Mouse (Mus musculus): ENCODE data around the gene Mki67.

Mki67 gene

DNA sequence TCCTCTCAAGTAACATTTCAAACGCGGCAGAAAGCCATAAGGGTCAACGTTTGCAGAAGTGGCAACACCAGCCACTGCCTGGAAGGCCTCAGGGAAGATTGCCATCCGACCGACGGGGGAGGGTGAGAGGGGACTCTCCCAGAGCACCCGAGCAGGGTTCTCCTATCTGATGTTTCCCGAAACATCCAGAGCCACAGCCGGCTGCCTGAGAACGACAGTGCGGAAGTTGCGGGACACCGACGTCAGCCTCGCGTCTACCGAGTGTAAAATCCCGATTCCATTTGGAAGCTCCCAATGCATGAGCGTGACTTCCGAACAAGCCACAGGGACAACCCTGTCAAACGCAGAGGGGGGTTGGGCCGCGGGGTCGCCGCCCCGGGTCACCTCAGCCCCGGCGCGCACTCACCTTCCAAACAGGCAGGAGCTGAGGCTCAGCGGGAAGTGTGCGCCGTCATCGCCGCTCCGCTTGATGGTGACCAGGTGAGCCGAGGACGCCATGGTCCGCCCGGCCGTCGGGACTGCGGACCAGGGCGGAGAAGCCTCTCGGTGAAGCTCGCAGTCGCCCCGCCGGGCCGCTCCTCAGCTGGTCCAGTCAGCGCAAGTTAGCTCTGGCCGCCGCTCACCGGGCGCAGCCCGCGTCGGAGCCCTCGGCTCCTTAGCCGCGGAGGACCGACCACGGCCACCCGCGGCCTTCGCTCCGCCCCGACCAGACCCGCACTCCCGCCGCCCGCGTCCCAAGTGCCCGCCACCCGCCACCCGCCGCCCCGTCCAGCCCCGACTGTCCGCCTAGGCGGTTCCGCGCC lies at the start of gene Mki67:
Gene Mki67 (minus strand): TSS at position 720 of the 803 bp plus-strand sequence.
- no peak for DNase-seq (ENCODE audit: extremely low spot score, low spot score)

DNA sequence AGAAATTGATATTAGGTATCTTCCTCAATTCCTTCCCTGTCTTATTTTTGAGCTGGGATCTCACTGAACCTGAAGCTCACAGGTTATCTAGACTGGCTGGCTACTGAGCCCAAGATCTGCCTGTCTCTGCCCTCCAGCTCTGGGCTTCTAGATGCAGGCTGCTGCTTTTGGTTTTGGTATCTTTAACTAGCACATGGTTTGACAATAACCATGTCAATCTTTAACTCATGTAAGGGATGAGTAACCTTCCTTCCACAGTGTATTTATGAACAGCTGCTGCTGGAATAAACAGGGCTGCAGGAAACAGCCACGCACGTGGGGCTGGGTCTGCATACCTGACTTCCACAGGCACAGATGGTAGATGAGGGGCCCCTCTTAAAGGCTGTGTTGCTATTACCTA lies 47.1 kb upstream of the Mki67 start:
- no peak for DNase-seq (ENCODE audit: extremely low spot score, low spot score)

DNA sequence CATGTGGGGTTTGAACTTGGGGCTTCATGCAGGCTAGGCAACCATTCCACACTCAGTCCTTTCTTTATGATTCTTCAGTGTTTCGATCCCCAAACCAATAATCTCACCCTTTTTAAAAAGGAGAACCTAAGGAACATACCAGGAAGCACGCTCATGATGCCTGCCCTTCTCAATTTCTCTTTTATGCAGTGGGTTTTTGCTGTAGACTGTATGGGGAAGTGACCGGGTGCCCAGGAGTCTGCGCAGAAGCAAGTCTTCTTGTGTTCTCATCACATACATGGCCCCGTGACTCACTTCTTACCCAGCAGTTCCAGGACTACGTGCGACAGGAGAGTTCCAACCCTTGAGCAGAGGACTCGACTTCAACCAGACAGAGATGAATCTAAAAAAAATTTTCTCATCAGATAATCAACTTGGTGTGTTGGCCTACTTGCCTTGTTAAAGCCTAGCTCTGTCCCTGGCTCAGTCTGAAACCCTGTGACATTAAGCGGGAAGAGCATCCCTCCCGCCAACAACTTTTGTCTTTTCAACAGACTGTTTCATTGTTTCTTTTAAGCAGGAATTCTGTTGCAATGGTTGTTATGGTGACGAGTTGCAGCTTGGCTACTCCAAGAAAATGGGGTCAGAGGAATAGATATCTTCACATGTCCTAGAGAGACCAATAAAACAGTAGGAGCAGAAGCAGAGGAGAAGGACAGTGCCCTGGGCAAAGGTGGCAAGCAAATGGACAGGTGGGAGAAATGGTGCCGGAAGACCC lies 42.8 kb upstream of the Mki67 start:
- DNase-seq (ENCODE audit: extremely low spot score, low spot score): no peak

DNA sequence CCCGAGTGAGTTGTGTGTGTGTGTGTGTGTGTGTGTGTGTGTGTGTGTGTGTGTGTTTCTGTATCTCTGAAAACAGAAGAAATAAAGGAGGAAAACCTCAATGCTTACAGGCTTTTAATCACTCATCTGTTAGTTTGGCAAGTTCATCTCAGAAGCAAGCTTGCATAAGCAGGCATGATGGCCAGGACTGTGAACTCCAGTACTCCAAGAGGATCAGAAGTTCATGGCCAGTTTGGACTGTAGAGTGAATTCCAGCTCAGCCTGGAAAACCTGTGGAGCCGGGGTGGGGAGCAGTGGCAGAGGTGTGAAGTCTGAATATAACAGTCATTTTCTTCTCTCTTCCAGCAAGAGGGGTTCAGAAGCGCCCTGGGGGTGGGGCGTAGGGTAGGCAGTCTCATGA lies 42.0 kb upstream of the Mki67 start:
- DNase-seq (ENCODE audit: extremely low spot score, low spot score): no peak

DNA sequence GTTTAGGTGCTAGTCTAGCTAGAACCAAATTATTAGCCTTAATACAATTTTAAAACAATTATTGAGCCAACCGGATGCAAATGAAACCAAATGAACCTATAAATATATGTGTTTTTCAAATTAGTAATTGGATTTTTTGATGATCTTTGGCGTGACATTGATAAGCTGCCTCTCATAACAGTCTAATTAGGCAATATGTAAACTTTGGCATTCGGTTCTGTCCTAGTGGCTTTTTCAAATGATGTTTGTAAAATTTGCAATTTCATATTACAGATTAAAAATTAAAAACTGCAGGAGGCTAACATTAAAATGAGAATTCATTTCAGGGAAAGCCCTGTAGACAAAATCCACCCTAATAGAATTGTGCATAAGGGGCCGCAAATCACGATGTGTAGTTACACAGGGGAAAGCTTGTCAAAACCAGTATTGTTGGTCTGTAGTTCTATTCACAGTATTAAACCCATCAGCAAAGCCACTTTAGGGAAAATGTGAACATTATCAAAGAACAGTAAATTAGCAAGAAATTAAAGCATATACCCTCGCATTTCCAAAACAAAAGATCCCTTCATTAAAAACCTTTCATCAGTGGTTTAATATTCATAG lies 40.9 kb upstream of the Mki67 start:
- no peak for DNase-seq (ENCODE audit: extremely low spot score, low spot score)

DNA sequence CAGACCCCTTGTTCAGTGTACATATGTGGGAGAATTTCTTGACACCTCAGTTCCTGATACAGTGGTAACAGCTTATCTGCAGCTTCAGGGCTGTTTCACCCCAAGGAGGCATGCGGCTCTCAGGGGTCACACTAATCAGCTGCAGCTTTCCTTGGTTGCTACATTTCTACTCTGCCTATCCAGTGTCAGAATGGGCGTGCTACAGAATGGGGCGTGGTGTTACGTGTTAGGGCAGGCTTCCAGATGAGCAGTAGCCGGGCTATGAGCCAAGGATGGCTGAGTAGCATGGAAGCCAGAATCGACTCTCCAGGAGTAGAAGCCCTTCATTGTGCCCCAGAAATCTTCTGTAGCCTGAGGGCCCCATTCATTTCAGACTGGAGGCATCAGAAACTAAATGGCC lies 32.8 kb upstream of the Mki67 start:
- no peak for DNase-seq (ENCODE audit: extremely low spot score, low spot score)

DNA sequence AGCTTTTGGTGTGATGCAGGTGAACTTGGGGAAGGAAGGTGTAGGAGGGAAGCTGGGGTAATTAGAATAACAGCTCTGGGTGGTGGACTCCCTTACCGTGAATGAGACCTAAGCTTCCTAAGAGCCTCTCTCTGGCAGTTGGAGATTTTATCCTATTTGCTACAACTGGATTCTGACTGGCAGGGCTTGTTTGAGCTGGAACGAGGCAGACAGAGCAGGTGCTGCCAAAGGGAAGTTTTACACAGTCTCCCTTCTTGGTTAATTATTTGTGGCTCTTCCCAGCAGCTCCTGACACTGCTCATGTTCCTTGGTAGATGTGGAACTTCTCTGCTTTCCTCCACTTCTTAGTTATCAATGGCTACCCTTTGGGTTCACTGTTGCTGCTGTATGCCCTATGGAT lies 30.9 kb upstream of the Mki67 start:
- DNase-seq (ENCODE audit: extremely low spot score, low spot score): no peak

DNA sequence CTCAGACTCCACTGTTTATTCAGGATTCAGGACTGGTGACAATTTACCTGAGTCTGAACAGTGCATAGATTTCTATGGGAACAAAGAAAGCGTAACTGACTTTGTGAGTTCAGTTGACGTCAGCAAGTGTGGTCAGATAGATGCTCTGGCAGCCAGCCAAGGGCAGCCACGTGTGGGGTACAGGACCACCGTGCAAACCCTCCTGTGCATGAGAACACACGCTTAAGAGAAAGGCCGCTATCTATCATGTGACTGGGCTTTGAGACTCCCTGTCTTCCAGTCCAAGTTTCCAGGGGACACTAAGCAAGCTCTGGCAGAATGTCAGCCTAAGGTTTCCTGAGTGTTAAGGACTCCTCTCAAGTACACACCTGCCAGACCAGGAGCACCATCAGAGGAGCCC lies 30.4 kb upstream of the Mki67 start:
- no peak for DNase-seq (ENCODE audit: extremely low spot score, low spot score)

DNA sequence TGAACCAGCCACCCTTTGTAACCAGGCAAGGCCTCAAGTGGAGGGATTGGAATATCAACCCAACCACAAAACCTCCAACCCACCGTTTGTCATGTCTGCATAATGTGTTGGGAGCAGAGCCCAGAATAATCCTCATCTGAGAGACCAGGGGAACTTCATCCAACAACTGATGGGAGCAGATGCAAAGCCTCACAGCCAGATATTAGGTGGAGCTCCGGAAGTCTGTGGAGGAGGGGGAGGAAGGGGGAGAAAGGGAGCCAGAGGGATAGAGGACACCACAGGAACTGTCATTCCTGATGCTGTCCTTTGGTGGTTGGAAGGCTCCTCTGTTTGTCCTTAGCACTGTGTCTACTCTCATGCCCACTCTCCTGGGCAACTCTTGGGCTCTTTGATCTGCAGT lies 28.9 kb upstream of the Mki67 start:
- no peak for DNase-seq (ENCODE audit: extremely low spot score, low spot score)

DNA sequence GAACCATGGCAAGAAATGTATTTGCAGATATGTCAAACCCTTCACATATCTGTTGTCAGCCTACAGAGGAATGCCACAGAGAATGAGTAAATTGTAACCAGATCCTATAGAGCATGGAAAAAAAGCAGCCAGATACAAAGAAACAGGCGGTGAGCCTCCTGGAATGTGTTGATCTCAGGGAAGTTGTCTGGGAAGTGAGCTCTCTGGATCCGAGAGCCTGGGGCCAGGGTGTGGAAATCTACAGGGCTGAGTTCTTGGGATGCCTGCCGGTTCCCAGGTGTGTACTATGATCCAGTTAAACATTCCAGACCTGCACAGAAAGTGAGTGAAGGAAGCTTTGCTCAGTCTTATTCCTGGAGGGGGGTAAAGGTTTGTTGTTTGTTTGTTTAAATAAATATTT lies 24.3 kb upstream of the Mki67 start:
- DNase-seq (ENCODE audit: extremely low spot score, low spot score): no peak

DNA sequence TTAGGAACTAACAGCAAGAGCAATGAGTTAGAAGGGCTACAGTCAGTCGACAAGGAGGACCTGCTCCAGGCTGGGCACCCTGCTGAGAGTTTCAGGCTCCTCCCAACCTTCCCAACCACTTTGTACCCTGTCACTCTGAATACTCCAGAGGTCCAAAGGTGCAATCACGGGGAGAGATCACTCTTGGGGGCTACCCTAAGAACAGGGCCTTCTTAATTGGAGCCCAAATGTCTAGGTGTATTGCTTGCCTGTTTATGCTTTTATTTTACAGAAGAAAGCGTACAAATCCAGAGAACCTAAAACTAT lies 20.4 kb upstream of the Mki67 start:
- DNase-seq (ENCODE audit: extremely low spot score, low spot score): no peak

DNA sequence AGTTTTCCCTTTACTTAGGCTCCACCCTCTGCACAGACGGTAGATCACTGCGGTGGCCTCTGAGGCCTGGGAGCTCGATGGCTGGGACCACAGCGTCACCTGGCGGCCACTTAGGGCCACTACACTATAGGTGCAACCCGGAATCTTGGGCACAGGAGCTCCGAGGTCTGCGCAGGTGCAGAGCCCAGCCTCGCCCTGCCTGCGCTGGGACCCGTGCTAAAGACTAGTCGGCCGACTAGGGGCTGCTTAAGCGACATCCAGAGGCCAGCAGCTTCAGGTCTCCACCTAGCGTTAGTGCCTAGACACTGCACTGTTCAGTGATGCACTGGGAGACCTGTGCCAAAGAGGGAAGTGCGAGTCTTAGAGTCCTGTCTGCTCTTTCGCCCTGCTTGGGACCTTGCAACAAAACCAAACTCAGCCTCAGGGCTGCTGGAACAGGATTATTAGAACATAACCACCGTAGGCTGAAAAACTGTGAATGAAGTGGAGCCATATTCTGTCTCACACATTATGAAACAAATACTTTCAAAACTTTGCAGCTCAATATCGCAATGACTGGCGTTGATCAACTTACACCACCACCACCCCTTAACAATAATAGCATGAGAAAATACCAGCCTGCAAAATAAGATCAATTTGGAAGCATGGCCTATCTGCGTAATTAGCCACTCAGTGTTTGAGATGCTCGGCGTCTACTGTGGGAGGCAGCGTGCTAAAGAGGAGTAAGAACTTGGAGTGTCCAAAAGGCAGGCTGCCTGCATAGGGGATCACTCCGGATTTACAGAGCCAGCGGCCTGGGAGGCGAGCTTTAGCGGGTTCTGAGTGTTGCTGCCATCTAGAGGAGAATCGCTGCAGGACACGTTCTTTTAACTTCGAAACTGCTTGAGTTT lies 19.8 kb upstream of the Mki67 start:
- DNase-seq (ENCODE audit: extremely low spot score, low spot score): peak; percentile 83

DNA sequence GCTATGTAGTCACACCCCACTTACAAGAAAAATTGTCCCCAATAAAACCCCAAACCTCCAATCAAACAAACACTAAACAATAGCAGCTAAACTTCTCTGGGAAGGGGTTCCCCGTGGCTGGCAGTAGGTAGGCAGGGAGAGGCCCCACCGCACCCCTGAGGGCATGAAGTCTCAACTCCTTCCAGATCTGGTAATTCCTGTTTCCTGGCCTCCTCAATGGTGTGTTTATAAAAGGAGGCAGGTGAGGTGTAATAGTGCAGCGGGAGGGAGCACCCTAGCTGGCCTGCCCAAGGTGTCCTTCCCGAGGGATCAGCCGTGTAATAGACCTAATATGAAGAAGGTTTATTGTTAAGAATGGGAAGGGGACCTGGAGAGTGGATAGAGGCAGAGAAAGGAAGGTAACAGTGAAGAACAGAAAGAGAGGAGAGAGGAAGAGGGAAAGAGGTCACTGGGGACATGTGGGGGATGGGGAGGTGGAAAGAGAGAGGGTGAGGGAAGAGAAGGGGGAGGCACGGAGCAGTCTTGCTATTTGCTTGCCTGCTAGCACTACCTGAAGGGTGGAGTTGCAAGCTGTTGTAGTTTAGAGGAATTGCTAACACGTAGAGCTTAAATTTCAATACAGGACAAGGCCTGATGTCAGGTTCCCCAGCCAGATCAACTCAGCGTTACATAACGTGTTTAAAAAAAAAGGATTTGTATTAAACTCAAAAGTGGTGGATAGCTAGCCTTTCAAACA lies 18.9 kb upstream of the Mki67 start:
- no peak for DNase-seq (ENCODE audit: extremely low spot score, low spot score)

DNA sequence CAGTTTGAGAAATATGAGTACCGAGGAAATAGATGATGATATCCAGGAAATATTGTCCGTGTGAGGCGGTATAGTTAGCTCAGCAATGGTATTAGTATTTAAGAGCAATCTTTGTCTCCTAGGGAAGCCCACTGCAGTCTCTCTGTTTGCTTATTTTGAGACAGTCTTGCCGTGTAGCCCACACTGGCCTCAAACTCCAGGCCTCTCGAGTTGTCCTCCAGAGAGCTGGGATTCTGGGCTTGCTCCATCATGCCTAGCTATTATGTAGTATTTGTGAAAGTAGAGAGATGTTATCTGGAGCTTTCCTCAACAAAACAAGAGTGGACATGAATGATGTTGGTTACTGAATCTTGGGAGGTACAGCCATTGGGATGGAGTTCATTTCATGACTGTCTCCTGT lies 18.2 kb upstream of the Mki67 start:
- no peak for DNase-seq (ENCODE audit: extremely low spot score, low spot score)

DNA sequence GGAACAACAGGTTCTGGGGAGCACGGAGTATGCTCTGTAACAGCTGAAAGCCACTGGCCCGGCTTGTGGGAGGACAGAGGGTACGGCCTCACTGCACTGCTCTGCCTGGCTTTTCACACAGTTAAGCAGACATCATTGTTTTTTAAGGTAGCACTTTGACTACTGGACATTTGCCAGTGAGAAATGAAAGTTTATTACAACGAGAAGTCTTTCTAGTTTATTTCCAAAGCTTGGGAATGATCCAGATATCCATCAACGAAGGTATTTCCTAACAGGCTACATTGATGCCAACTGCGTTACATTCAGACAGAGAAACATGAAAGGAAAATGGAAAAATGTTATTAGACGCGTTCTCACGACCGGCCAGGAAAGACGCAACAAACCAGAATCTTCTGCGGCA lies 11.9 kb upstream of the Mki67 start:
- no peak for DNase-seq (ENCODE audit: extremely low spot score, low spot score)

DNA sequence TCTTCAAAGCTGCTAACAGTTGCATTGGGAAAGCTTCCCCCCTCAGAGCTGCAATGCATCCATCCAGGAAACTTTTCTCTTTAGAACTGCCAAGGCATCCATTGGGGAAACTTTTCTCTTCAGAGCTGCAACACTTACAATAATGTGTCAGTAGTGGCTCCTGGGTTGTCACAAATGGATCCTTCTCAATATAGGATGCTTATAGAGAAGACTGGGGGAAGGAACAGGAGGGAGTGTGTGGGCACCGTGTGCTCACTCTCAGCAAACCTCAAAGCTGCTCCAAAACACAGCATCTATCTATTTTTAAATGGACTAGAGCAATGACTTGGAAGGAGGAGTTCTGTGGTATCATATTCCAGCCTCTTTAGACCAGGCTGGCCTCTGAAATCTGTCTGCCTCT lies 10.5 kb upstream of the Mki67 start:
- DNase-seq (ENCODE audit: extremely low spot score, low spot score): no peak

DNA sequence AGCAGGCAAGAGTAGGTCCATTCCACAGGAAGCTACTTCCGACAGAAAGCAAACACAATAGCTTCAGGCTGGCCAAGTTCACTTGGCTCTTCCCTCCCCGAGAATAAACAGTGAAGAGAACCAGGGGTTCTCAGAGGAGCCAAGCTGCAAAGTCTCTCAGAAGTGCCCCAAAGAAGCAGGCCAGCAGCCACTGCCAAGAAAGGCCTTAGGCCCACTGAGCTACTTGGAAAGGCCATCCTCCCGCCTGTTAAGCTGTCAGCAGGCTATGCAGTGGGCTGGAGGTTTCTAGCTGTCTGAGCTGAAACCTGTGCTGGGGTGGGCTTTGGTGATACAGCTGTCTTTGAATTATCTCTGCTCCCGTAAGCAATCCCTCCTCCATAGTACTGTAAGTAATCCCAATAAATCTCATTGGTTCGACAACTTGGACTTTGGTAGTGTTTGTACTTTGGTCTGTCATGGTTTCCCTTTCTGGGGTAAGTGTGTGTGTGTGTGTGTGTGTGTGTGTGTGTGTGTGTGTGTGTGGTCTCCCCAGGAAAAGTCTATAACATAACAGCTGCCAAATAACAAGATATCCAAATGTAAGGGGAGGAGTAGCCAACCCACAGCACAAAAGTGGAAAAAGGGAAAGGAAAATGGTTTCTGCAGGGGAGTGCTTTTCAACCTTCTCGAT lies 7.6 kb upstream of the Mki67 start:
- no peak for DNase-seq (ENCODE audit: extremely low spot score, low spot score)

DNA sequence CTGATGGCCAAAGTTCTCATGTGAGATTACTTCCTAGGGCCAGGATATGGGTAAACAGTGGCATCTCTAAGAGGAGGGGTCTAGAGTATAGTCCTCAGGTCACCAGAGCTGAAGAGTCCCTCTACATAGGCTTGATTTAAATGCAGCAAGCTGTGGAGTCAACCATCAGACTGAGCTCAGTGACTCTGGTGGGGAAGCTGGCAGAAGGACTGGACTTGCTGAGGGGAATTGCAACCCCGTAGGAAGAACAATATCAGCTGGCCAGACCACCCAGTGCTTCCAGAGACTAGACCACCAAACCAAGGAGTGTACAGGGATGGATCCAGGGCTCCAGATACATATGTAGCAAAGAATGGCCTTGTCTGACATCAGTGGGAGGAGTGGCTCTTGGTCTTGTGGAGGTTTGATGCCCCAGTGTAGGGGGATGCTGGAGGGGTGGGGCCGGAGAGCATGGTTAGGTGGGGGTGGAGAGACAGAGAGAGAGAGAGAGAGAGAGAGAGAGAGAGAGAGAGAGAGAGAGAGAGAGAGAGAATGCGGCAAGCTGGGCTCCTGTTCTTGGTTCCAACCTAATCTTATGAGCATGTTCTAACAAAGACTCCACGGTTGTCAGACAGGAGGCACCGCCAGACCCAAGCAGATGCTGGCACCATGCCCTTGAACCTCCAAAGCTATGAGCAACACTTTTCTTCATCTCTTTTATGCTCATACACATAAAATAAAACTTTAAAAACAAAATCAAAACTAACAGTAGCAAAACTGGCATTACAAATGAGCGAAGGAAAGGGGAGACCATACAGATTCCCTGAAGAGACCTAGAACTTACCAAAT lies 6.1 kb upstream of the Mki67 start:
- no peak for DNase-seq (ENCODE audit: extremely low spot score, low spot score)

DNA sequence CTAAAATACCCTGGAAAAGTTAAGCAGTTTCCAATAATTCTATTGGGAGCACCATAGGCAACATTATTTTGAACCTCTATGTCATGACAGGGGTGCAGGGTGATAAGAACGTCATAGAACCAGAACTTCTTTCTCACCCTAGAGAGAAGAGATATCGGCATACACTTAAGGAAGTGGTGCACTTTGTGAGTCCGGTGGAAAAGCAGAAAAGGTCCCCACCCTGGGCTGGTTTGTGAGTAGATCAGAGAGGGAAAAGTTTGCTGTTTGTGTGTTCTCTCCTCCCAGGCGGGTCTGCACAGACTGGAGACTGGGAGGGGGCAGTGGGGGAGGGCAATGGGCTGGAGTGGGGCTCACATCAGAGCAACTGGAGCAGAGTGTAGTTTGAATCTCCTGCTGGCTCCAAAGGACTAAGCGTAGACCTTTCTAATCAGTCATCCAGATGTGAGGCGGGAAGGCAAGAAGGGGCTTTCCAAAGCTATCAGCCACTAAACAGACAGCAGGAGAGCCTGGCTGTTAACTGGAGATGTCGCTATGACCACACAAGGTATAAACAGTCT lies 5.4 kb upstream of the Mki67 start:
- no peak for DNase-seq (ENCODE audit: extremely low spot score, low spot score)
